ENCODE assay signal across 11 mouse cellular contexts in genomic region chr11:72487739-72488138, GRCm38 (mm10). TPM values are rescaled to one million over a fixed set of nuclear protein-coding genes. Genes with fewer than 3 reads are reported as not detected.
DNase-seq lines count a peak whose midpoint lies in the region; ATAC-seq lines count a peak whose summit lies in the region.
"Had no signal": no experiment of that assay in that cellular context is flagged by ENCODE, and none has a peak within 500 bp of the region (broad histone marks: within the 10 kb centered on the region; RNA-seq: fewer than 3 reads in every experiment).

No protein-coding gene starts in this region.

- H3K4me2 ChIP-seq in heart, embryonic 16.5 days (ENCODE audit: low read depth, low read length) = peak overlapping the region; percentile 81
- peak overlapping the region; percentile 75 for H3K4me2 ChIP-seq in hindbrain, embryonic 14.5 days (replicated peaks)
- peak overlapping the region; percentile 77 for H3K4me2 ChIP-seq in midbrain, embryonic 16.5 days (ENCODE audit: low read length)

- DNase-seq in heart, adult 9 months (ENCODE audit: low spot score in 2 of 2) = no peak
- no peak for DNase-seq in embryonic facial prominence, embryonic 10.5 days (ENCODE audit: low spot score)
- DNase-seq in hindbrain, embryonic 14.5 days (ENCODE audit: low spot score) = no peak
- DNase-seq in testis, postnatal 14 days (ENCODE audit: low spot score) = no peak
- no peak for DNase-seq in testis, postnatal 10 days (ENCODE audit: low spot score)
- no peak for DNase-seq in thymus, postnatal 4 days
- DNase-seq: adrenal gland, postnatal 25 days; kidney, postnatal 10 days; thymus, postnatal 25 days had no signal

- peak overlapping the region; percentile 58; the same call in 1 of the 2 replicates for H3K4me3 ChIP-seq in heart, embryonic 16.5 days (ENCODE audit: low read length)
- peak overlapping the region; percentile 71 for H3K4me3 ChIP-seq in embryonic facial prominence, embryonic 10.5 days
- H3K4me3 ChIP-seq in hindbrain, embryonic 14.5 days (replicated peaks; ENCODE audit: low read length) = peak overlapping the region; percentile 81
- peak overlapping the region; percentile 83 for H3K4me3 ChIP-seq in midbrain, embryonic 16.5 days (ENCODE audit: low read depth, low read length)

- no peak overlapping the region for H3K9ac ChIP-seq in heart, embryonic 16.5 days (ENCODE audit: low read length)
- peak overlapping the region; percentile 96 for H3K9ac ChIP-seq in hindbrain, embryonic 14.5 days
- H3K9ac ChIP-seq in midbrain, embryonic 16.5 days (ENCODE audit: low read depth, low read length) = peak overlapping the region; percentile 93

- H3K27me3 ChIP-seq in heart, embryonic 16.5 days (ENCODE audit: control insufficient read depth, insufficient read depth, low read length) = peaks cover 30% of the 10 kb centered on the region
- peaks cover 58% of the 10 kb centered on the region for H3K27me3 ChIP-seq in embryonic facial prominence, embryonic 10.5 days (replicated peaks; ENCODE audit: low read depth, poor library complexity, severe bottlenecking)
- no peaks in the 10 kb centered on the region for H3K27me3 ChIP-seq in hindbrain, embryonic 14.5 days (ENCODE audit: control insufficient read depth, insufficient read depth, low read length)
- H3K27me3 ChIP-seq in midbrain, embryonic 16.5 days (ENCODE audit: control insufficient read depth, insufficient read depth, low read depth, low read length) = no peaks in the 10 kb centered on the region

- 88% methylated on average over 2 of the region's 2 CpGs for WGBS in heart, embryonic 16.5 days
- 92% methylated on average over 2 of the region's 2 CpGs for WGBS in embryonic facial prominence, embryonic 10.5 days
- 90% methylated on average over 2 of the region's 2 CpGs for WGBS in hindbrain, embryonic 14.5 days
- WGBS in midbrain, embryonic 16.5 days = 91% methylated on average over 2 of the region's 2 CpGs

- H3K36me3 ChIP-seq in heart, embryonic 16.5 days (ENCODE audit: control insufficient read depth, insufficient read depth) = no peaks in the 10 kb centered on the region
- no peaks in the 10 kb centered on the region for H3K36me3 ChIP-seq in embryonic facial prominence, embryonic 10.5 days (replicated peaks)
- H3K36me3 ChIP-seq in hindbrain, embryonic 14.5 days (replicated peaks; ENCODE audit: control insufficient read depth, insufficient read depth) = no peaks in the 10 kb centered on the region
- H3K36me3 ChIP-seq in midbrain, embryonic 16.5 days (ENCODE audit: control insufficient read depth, insufficient read depth, low read length) = no peaks in the 10 kb centered on the region

- H3K4me1 ChIP-seq in heart, embryonic 16.5 days (ENCODE audit: control insufficient read depth, insufficient read depth, low read length) = peaks cover 13% of the 10 kb centered on the region
- H3K4me1 ChIP-seq in embryonic facial prominence, embryonic 10.5 days = peaks cover 36% of the 10 kb centered on the region
- peaks cover 25% of the 10 kb centered on the region for H3K4me1 ChIP-seq in hindbrain, embryonic 14.5 days (replicated peaks; ENCODE audit: control insufficient read depth, insufficient read depth, low read length)
- H3K4me1 ChIP-seq in midbrain, embryonic 16.5 days (ENCODE audit: control insufficient read depth, insufficient read depth, low read length) = peaks cover 34% of the 10 kb centered on the region

- H3K27ac ChIP-seq in heart, embryonic 16.5 days (ENCODE audit: low read length) = 0 out of 2 replicates have a peak overlapping the region, but pooled peaks have one; percentile 10
- no peak overlapping the region for H3K27ac ChIP-seq in embryonic facial prominence, embryonic 10.5 days (replicated peaks)
- H3K27ac ChIP-seq in hindbrain, embryonic 14.5 days = peak overlapping the region; percentile 94
- no peak overlapping the region for H3K27ac ChIP-seq in midbrain, embryonic 16.5 days (ENCODE audit: low read length)

- no peak for ATAC-seq in heart, embryonic 16.5 days (replicated peaks; ENCODE audit: extremely low read depth, insufficient read depth, low FRiP score)
- no peak for ATAC-seq in hindbrain, embryonic 14.5 days (ENCODE audit: low FRiP score)
- ATAC-seq in midbrain, embryonic 16.5 days = no peak

- no peaks in the 10 kb centered on the region for H3K9me3 ChIP-seq in heart, embryonic 16.5 days (replicated peaks; ENCODE audit: control insufficient read depth, low read length)
- H3K9me3 ChIP-seq in embryonic facial prominence, embryonic 10.5 days = no peaks in the 10 kb centered on the region
- no peaks in the 10 kb centered on the region for H3K9me3 ChIP-seq in hindbrain, embryonic 14.5 days (ENCODE audit: control insufficient read depth, low read length)
- H3K9me3 ChIP-seq in midbrain, embryonic 16.5 days (replicated peaks; ENCODE audit: control insufficient read depth, low read length, poor library complexity, severe bottlenecking) = no peaks in the 10 kb centered on the region

RNA-seq across cellular contexts. Expression of gene Spns2, which starts 2.0 kb away (rescaled TPM):
- polyA plus RNA-seq in heart, embryonic 16.5 days (2015; fragmentation: Nextera tagmentation; extraction: Ambion mirVana) = 1.8 and 3.6 TPM in 2 replicates
- polyA plus RNA-seq in embryonic facial prominence, embryonic 10.5 days (2016; fragmentation: Nextera tagmentation; extraction: Ambion mirVana) = 3.3 TPM in 2 replicates
- 11.9 and 12.4 TPM in 2 replicates for polyA plus RNA-seq in hindbrain, embryonic 14.5 days (2014; fragmentation: Nextera tagmentation; extraction: Ambion mirVana)
- 6.8 and 8.4 TPM in 2 replicates for polyA plus RNA-seq in midbrain, embryonic 16.5 days (2015; fragmentation: Nextera tagmentation; extraction: Ambion mirVana)

RNA-seq across cellular contexts. Expression of gene Mybbp1a, which starts 46.6 kb away (rescaled TPM):
- 70.2 and 81.8 TPM in 2 replicates for polyA plus RNA-seq in heart, embryonic 16.5 days (2015; fragmentation: Nextera tagmentation; extraction: Ambion mirVana)
- 257 and 263 TPM in 2 replicates for polyA plus RNA-seq in embryonic facial prominence, embryonic 10.5 days (2016; fragmentation: Nextera tagmentation; extraction: Ambion mirVana)
- 54.1 and 63.3 TPM in 2 replicates for polyA plus RNA-seq in hindbrain, embryonic 14.5 days (2014; fragmentation: Nextera tagmentation; extraction: Ambion mirVana)
- polyA plus RNA-seq in midbrain, embryonic 16.5 days (2015; fragmentation: Nextera tagmentation; extraction: Ambion mirVana) = 61.1 and 67.6 TPM in 2 replicates

RNA-seq across cellular contexts. Expression of gene Ggt6, which starts 52.4 kb away (rescaled TPM):
- polyA plus RNA-seq in heart, embryonic 16.5 days (2015; fragmentation: Nextera tagmentation; extraction: Ambion mirVana) = 0.17 TPM in 1 of 2 replicates, not detected in the other
- polyA plus RNA-seq in embryonic facial prominence, embryonic 10.5 days (2016; fragmentation: Nextera tagmentation; extraction: Ambion mirVana) = 0.10 TPM in 1 of 2 replicates, not detected in the other
- 0.11 TPM in 1 of 2 replicates, not detected in the other for polyA plus RNA-seq in hindbrain, embryonic 14.5 days (2014; fragmentation: Nextera tagmentation; extraction: Ambion mirVana)
- not detected in 2 replicates for polyA plus RNA-seq in midbrain, embryonic 16.5 days (2015; fragmentation: Nextera tagmentation; extraction: Ambion mirVana)

Comparison
In these comparisons a context has a peak if more than half of its experiments do, and no peak if none do; other contexts are left out.
1. H3K27ac ChIP-seq: peak in heart, embryonic 16.5 days (single experiment) and hindbrain, embryonic 14.5 days (single experiment); none in embryonic facial prominence, embryonic 10.5 days (single experiment) and midbrain, embryonic 16.5 days (single experiment).
2. Peak in every context shown above with its lines, with median percentiles within 50 percentile points of each other: H3K4me2 ChIP-seq and H3K4me3 ChIP-seq.